Mouse (Mus musculus) kidney, adult 2 months (tissue): ENCODE data around the gene Ccdc85c. TPM values are rescaled to one million over a fixed set of nuclear protein-coding genes. Genes with fewer than 3 reads are reported as not detected.

ENCODE experiments used
- DNase-seq: peaks from one replicate; pipeline ENCODE4 v3.0.0; 2021
- H3K27ac ChIP-seq: fragments of 200-500 bp; 2 replicates; pipeline ENCODE4 v1.5.1; 2012; ENCODE audit warnings: low read depth, low read length, control low read depth, inconsistent platforms; ENCODE audit not compliant: insufficient read depth
- H3K27me3 ChIP-seq: fragments of 200-500 bp; replicated peaks from 2 replicates; pipeline ENCODE4 v1.6.1; 2012; ENCODE audit warnings: mild to moderate bottlenecking, moderate library complexity, low read length, inconsistent platforms; ENCODE audit not compliant: control insufficient read depth, insufficient read depth
- H3K36me3 ChIP-seq: fragments of 200-500 bp; 2 replicates; pipeline ENCODE4 v1.6.1; 2012; ENCODE audit warnings: mild to moderate bottlenecking, moderate library complexity, low read length, inconsistent platforms; ENCODE audit not compliant: control insufficient read depth, insufficient read depth
- H3K4me1 ChIP-seq: fragments of 200-500 bp; 2 replicates; pipeline ENCODE4 v1.6.1; 2011; ENCODE audit warnings: low read length; ENCODE audit not compliant: control insufficient read depth, insufficient read depth
- H3K4me3 ChIP-seq: fragments of 200-500 bp; 2 replicates; pipeline ENCODE4 v1.5.1; 2011; ENCODE audit warnings: mild to moderate bottlenecking, low read depth, low read length, control low read depth; ENCODE audit not compliant: insufficient read depth
- CTCF ChIP-seq: fragments of 200-500 bp; conservative IDR thresholded peaks from 2 replicates; pipeline ENCODE4 v1.5.1; 2011; ENCODE audit warnings: low read depth, mild to moderate bottlenecking, control low read depth, low read length, moderate library complexity, mixed read lengths; ENCODE audit not compliant: insufficient read depth, insufficient read length
- POLR2A ChIP-seq: fragments of 200-500 bp; IDR thresholded peaks from one replicate; pipeline ENCODE4 v1.6.1; 2011; ENCODE audit warnings: low read depth, low read length, control low read depth
- WGBS: fragments of 180-500 bp; shearing (Covaris S2); methylation state at CpG from one replicate; pipeline ENCODE4 v1.1.7; 2018; 5-methylcytosine and 5-hydroxymethylcytosine counted together
- polyA plus RNA-seq: library from polyadenylated mRNA; depleted of rRNA; stranded (reverse); fragments of >200 nt; gene quantifications from 2 replicates; pipeline ENCODE4 v1.2.3, GENCODE M21; 2012

Gene Ccdc85c
- polyA plus RNA-seq, 1 experiment: 15.7 TPM

DNA sequence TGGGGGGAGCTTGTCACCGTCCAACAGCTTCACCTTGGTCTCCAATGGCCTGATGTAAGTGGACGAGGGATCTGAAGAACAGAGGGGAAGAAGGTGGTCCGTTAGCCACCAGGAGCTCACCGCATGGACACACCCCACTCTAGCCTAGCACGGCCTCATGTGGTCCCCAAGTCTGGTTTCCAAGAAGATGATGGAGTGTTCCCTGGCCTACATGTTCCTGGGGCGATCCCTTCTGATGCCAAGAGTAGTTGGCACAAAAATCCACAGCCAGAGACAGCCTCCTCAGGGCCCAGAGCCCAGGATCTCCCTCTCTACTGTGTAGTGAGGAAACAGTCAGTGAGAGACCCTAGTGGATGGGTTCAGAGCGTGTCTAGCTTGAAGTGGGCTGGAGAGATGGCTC lies 53.5 kb downstream of the Ccdc85c start:
- WGBS: 90% methylated on average over 7 of the region's 7 CpGs
- H3K27ac ChIP-seq: no peak overlapping the region
- no peak for TF ChIP-seq CTCF
- TF ChIP-seq POLR2A: no peak
- H3K27me3 ChIP-seq: no peaks in the 10 kb centered on the region
- no peak for DNase-seq
- H3K36me3 ChIP-seq: no peaks in the 10 kb centered on the region
- no peak overlapping the region for H3K4me3 ChIP-seq
- H3K4me1 ChIP-seq: no peaks in the 10 kb centered on the region; the same call in 1 of the 2 replicates

DNA sequence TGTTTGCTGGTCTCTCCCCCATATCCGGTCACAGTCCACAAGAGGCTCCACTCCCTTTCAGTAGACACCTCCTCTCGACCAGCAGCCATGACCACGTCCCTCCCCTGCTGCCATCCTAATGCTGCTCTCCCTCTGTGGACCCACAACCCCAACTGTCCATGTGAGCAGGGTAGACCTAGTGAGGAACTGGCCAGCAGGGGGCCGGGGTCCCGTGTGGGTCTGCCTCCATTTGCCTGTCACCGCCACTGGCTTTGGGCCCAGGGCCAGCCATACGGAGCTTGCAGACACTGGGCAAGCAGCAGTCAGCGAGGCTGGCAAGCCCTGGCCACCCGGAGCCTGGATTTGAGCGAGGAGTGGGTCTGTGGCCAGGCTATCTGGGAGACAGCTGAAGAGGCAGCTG lies 54.0 kb downstream of the Ccdc85c start:
- Histone ChIP-seq H3K27ac (no peak overlapping the region), H3K36me3 (no peaks in the 10 kb centered on the region), H3K4me3 (no peak overlapping the region), H3K4me1 (no peaks in the 10 kb centered on the region; the same call in 1 of the 2 replicates), H3K27me3 (no peaks in the 10 kb centered on the region)
- DNase-seq: no peak
- WGBS: 61% methylated on average over 10 of the region's 10 CpGs
- TF ChIP-seq POLR2A (no peak), CTCF (0 out of 2 replicates have a peak, but pooled peaks have one; percentile 8)

DNA sequence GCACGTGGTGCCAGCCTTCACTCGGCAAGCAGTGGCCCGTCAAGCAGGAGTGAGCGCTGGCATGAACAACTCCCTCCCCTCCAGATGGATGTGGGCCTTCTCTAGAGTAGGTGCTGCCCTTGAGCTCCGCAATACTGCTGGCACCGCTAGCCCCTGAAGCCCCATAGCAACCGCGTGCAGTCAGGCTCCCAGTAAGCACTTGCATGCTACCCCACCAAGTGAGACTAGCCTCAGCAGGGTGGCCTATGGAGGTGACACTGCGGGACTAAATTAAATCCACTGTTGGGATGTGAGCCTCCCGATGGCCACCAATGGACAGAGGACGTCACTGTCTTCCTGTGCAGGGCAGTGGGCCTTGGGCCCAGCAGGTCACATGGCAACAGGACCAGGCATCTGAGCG lies 54.6 kb downstream of the Ccdc85c start:
- no peaks in the 10 kb centered on the region for H3K36me3 ChIP-seq
- H3K27ac ChIP-seq: no peak overlapping the region
- H3K4me1 ChIP-seq: no peaks in the 10 kb centered on the region
- WGBS: 55% methylated on average over 12 of the region's 12 CpGs
- peak; percentile 52 for DNase-seq
- TF ChIP-seq CTCF (no peak), POLR2A (no peak)
- H3K27me3 ChIP-seq: no peaks in the 10 kb centered on the region
- no peak overlapping the region for H3K4me3 ChIP-seq

DNA sequence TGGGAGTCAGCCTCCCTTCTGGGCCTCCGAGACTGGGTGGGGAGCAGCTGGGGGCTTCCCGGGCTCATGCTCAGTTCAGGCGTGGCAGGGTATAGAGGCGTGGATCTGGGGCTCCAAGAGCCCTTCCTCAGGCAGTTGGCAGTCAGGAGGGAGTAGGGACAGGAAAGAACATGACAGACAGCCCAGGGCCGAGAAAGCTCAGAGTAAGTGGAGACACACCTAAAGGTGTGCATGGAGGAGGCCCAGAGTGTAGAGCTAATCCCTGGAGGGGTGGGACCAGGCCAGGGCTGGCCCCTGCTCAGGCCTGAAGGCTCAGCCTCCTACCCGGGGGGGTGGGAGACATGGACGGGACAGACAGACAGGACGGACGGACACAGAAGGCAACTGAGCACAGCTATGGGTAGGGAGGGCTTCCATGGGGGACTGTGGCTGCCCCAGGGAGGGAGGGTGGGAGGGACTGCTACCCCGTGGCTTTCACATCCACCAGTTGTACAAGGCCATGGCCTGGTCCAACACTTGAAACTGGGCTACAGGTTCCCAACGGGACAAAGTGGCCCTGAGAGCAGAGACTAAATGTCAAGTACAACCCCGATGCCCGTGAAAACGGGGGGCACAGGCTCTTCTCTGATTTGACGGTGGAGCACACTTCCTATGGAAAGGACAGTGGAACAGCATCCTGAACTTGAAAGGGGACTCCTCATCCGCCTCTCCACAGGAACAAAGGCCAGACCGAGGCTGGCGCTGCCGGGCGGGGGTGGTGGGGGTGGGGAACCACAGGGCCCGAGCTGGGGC lies 55.2 kb downstream of the Ccdc85c start:
- no peak overlapping the region for H3K27ac ChIP-seq
- H3K4me1 ChIP-seq: no peaks in the 10 kb centered on the region
- WGBS: 70% methylated on average over 21 of the region's 21 CpGs

DNA sequence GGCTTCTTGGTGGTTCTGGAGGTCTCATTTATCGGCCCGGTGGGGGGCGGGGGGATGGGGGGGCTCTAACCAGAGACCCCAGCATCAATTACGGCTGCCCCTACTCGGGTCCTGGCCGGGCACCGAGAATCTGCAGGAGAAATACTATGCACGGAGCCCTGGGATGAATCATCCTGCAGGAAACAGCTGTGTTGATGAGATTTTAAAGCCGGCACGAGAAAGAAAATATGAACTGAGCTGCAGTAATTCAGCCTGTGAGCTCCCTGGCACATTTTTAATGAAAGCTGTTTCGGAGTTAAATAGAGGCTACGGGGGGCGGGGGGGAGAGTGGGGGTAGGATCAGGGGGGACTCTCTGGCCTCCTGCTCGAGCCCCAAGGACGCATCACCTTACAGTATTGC lies 56.1 kb downstream of the Ccdc85c start:
- DNase-seq: no peak
- no peaks in the 10 kb centered on the region for H3K27me3 ChIP-seq
- H3K4me3 ChIP-seq: no peak overlapping the region
- H3K27ac ChIP-seq: no peak overlapping the region
- no peak for TF ChIP-seq CTCF
- TF ChIP-seq POLR2A: no peak
- 59% methylated on average over 15 of the region's 15 CpGs for WGBS
- no peaks in the 10 kb centered on the region for H3K36me3 ChIP-seq
- H3K4me1 ChIP-seq: peaks cover 2% of the 10 kb centered on the region; the same call in 1 of the 2 replicates

More for the DNA sequence above, 55.2 kb downstream of the Ccdc85c start:
- DNase-seq: no peak
- no peaks in the 10 kb centered on the region for H3K36me3 ChIP-seq
- no peak for TF ChIP-seq POLR2A
- no peak for TF ChIP-seq CTCF
- H3K27me3 ChIP-seq: no peaks in the 10 kb centered on the region
- H3K4me3 ChIP-seq: no peak overlapping the region

DNA sequence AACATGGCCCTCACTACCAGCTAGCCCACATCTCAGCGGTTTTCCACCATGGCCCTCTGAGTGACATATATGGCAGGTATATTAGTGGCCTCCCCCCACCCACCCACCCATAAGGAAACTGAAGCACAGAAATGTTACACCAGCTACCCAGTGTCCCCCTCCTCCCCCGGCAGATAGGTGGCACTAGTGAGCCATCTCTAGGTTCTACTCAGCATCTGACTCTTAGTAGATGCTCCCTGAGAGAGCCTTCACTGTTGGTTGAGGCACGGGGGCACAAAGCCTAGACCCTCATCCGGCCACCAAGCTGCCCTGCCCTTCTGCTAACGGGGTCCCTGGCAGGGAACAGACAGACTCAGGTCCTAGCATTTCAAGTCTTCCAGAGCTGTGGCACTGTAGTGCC lies 57.7 kb downstream of the Ccdc85c start:
- H3K4me3 ChIP-seq: no peak overlapping the region
- 65% methylated on average over 5 of the region's 5 CpGs for WGBS
- TF ChIP-seq CTCF (peak; percentile 76), POLR2A (no peak)
- DNase-seq: peak; percentile 72
- H3K27ac ChIP-seq: no peak overlapping the region
- no peaks in the 10 kb centered on the region for H3K27me3 ChIP-seq
- H3K4me1 ChIP-seq: peaks cover 10% of the 10 kb centered on the region; the same call in 1 of the 2 replicates
- H3K36me3 ChIP-seq: no peaks in the 10 kb centered on the region

GRCm38 (mm10) chr12:108216611-108217370 lies 58.4 kb downstream of the Ccdc85c start:
- no peak overlapping the region for H3K27ac ChIP-seq
- H3K4me1 ChIP-seq: peaks cover 10% of the 10 kb centered on the region; the same call in 1 of the 2 replicates
- 81% methylated on average over 11 of the region's 11 CpGs for WGBS

More at GRCm38 (mm10) chr12:108216611-108217370, 58.4 kb downstream of the Ccdc85c start:
- no peak for DNase-seq
- Histone ChIP-seq H3K27me3 (no peaks in the 10 kb centered on the region), H3K4me3 (no peak overlapping the region), H3K36me3 (no peaks in the 10 kb centered on the region)
- TF ChIP-seq CTCF (no peak), POLR2A (no peak)
